Mouse (Mus musculus) embryo, embryonic 9.5 days (tissue): ENCODE results near the gene F5.
"Not testable (repeated sequence)": the region's sequence is repeated elsewhere in the genome, so short reads cannot be mapped to it uniquely, and the experiment has no call there.

Experiments
- DNase-seq: peaks from one replicate; pipeline ENCODE4 v3.0.0-alpha.2; 2017; ENCODE audit errors: extremely low spot score

F5 gene

DNA sequence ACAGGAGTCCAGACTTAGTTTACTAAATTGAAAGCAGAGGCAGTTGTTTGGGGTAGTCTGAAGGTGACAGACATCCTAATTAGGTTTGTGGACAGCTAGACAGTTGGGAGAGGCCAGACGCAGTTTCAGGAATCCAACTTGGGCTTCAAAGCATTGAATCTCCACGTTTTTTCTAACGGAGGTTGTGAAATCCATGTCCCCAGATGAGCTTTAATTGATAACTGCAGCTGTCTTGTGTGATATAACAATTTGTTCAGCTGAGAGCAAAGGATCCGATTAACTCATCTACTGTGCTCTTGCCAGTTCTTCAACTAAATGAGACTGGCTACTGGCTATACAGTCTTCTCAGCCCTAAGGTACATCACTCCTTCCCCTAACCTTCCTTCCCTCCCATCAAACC lies 6.9 kb downstream of the F5 start:
- DNase-seq = no peak

DNA sequence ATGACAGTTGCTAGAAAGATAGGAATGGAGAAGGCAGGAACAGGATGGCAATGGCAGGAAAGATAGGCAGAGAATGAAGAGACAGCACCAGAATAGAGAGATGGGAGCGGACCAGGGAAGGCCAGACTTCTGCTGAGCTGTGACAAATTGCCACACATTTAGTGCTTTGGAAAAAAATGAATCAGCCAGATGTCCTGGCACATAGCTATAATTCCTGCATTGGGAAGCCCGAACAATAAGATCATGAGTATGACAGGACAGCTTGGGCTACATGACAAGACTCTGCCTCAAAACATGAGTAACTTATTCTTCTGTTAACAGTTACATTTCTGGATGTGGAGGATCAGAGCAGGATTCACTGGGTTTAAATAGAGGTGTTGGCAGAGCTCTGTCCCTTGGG lies 8.1 kb downstream of the F5 start:
- DNase-seq = no peak

DNA sequence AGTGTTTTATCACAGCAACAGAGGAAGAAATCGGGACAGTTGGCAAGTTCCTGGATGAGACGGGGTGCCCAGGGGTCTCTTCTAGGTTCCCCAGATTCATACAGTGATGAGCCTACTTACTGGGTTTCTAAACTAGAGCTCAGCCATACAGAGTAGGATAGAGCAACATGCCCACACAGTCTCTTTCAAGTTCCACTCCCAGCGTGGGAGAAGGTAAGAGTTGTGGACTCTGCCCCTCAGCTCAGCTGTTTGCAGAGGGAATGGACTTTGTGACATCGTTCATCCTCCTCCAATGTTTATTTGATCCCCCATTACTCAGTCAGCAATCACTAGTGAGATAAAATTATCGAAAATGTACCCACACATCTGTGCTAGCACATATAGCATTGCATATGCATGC lies 11.1 kb downstream of the F5 start:
- DNase-seq = no peak

DNA sequence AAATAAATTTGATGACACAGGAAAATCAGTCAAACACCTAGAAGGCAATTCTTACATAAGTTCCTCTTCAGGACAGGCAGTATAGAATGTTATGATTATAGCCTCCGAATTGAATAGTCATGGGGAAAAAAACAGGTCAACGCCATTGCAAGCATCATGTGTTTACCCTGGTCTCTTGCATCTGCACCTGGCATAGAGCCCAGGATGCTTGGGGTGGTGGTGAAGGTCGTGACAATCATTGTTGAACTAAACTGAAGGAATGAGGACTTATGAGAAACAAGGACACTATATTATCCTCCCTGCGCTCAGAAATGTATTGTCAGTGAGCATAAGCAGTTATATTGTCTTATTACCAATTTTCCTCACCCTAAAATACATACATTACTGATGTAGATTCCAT lies 17.2 kb downstream of the F5 start:
- DNase-seq = no peak

DNA sequence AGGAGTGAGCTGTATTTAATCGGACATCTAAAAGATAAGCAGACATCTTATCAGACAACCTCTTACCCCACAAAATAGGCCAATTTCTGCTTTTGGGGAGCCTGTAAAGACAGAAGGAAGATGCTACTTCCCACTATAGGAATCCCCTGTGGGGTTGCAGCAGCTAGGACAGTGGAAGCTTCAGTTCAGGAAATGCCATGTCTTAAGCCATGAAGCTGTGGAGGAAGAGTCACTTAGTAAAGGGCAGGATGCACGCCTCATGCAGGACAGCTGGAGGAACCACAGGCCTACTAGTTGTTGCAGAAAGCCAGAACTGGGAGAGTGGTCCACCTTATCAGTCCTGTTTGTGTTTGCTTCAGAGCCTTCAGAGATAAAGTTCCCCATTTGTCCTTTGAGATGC lies 18.8 kb downstream of the F5 start:
- no peak for DNase-seq

DNA sequence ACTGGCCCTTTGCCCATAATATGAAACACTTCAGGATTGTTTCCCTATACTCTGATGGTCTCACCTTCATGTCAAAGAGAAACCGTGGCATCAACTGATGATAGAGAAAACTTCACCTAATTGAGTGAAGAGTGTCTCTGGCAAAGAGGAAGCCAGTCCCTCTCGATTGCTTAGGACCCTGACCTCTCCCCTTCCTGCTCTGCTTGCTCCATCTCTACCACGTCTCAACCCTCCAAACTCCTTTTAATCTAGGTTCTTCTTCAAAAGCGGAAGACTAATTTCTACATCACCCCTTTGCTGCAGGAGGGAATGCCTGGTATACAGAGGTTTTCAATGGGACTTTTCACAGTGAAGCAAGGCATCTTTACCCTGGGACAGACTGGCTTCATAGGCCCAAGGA lies 21.5 kb downstream of the F5 start:
- DNase-seq = no peak

DNA sequence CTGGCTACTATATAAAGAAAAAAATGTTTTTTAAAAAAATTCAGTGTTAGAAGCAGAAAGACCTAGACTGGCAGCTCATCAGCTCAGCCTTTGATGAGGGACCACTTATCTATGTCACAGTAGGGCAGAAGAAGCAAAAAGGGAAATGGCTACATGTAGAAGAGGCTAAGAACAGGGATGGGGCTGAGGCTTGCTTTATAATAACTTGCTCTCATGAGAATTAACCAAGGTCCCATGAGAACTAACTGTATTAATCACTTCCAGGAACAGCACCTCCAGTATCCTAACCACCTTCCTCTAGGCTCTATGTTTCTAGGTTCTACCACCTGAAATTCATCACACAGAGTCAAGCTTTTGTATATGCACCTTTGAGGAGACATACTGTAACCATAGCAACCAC lies 25.2 kb downstream of the F5 start:
- DNase-seq = no peak

DNA sequence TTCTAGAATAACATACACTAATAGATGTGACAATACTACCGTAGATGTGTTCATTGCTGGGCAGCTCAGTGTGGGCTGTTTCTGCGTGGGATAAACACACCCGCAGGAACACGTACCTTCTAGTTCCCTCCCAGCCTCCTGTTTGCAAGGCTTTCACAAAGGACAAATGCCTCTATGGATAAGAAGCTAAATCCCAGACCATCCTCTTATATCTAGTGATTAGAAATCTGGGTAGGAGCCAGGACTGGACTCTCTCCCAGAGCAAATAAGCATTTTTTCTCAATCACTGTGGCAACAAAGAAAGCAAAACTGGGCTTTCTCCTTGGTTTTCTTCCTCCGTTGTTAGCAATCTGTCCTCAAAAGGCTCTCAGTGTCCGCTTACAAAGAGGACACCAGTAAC lies 26.8 kb downstream of the F5 start:
- DNase-seq = no peak

DNA sequence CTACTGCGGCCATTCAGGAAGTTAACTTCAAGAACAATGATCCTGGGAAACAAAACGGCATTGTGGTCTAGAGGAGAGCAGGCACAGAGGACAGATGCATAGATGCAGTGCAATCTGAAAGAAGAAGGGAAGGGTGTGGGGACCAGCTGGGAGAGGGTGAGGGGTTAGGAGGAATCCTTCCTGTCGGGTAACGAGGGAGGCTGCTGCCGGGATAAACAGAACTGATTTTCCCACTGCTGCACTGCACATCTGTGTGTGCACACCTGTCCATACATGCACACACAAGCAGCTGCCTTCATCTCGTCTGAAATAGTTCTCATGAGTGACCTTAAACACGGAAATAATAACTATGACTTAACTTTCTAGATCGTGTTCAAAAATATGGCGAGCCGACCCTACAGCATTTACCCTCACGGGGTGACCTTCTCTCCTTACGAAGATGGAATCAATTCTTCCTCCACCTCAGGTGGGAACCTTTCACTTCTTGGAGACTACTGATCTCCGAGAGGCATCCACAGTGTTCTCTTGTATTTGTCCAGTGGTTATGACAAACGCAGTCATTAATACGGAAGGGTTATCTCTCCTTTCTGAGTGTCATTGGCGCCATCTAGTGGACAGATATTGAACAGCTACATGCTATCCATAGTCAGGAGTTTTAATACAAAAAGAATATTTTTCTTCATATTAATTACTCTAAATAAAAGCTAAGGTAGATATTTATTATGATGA lies 32.7 kb downstream of the F5 start:
- peak; percentile 55 for DNase-seq

DNA sequence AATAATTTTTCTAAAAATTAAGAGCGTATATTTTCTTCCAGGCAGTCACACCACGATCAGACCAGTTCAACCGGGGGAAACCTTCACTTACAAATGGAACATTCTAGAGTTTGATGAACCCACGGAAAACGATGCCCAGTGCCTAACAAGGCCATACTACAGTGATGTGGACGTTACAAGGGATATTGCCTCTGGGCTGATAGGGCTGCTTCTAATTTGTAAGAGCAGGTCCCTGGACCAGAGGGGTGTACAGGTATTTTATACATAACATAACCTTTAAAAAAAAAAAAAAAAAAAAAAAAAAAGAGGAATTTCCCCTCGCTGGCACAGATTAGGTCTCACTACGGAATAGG lies 33.2 kb downstream of the F5 start:
- DNase-seq = no peak

DNA sequence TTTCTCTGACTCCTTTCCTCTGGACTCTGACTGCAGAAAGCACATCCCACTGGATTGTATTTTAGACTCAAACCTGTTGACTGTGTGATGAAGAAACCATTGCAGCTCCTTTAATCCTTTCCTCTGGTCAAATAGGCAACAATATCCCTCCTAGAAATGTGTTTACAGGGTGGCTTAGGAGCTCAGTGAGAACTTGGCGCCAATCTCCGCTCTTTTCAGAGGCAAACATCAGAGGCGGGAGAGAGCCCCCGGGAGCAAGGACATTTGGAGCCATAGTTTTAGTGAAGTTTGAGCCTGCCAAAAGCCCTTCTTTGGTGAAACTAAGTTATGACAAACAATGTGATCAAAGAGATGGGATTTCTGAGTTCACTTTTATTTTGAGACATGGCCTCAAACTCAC lies 33.7 kb downstream of the F5 start:
- no peak for DNase-seq

DNA sequence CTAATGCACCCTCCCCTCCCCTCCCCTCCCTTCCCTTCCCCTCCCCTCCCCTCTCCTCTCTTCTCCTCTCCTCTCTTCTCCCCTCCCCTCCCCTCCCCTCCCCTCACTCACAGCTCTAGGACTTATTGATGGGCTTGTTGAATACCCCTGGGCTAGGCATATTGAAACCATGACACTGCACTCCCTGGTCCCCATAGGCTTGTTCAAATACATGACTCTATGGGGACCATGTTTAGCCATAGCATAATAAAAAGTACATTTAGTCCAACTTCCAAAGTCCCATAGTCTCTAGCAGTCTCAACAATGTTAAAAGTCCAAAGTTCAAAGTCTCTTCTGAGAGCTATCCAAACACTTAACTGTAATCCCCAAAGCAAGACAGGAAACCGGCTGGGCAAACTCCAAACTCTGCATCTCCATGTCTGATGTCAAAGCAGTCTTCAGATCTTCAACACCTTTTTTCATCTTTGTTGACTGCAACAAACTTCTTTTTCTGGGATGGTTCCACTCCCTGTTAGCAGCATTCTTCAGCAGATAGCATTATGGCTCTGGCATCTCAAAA lies 35.4 kb downstream of the F5 start:
- DNase-seq = no peak

DNA sequence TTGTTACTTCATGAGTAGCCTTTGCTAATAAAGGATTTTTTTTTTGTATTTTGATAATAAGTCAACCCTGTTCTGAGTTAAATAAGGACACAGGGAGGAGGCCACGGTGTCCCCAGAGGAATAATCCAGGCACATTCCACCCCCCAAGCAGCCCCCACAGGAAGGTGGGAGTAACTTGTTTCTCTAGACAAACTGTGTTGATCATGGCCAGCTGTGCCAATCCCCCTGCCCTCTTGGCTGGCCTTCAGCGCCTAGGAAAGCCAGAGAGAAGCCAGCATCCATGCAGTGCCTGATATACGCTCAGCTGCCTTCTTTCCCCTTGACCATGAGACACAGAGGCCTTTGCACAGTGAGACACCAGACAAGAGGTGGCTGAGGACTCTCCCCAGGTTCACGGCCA lies 47.9 kb downstream of the F5 start:
- DNase-seq = no peak

DNA sequence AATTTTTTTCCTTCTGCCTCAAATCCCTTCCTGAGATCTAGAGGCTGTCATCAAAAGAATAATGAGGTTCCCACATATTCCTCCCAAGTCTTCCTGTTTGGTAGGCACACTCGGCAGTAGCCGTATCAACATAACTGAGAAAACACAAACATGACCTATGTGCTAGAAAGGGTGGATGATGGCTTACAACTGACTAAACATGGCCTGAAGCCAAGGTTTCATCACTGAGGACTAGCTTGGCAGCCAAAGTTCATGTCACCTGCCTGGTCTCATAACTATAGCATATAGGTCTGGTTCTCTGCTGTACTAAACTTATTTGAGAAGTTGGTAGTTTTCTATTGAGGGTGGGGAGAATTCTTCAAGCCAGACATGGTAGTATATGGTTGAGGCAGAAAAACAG lies 56.8 kb downstream of the F5 start:
- DNase-seq = no peak

DNA sequence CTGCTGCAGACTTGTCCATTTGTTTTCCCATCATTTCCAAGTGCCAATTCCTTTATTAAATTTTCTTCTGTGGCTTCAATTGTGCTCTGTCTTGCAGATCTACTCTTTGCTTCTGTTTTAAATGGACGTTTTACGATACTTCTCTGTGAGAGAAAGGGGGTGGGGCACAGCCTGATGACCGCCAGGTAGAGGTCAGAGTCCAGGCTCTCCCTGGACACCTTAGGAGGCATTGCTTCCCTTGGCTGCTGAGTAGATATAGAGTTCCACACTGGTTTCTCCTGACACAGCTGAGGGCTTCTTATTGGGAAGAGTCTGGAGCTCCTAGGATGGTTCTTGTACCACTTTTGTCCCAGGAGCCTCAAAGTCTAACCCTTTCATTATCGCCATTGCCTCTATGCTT lies 59.3 kb downstream of the F5 start:
- no peak for DNase-seq

DNA sequence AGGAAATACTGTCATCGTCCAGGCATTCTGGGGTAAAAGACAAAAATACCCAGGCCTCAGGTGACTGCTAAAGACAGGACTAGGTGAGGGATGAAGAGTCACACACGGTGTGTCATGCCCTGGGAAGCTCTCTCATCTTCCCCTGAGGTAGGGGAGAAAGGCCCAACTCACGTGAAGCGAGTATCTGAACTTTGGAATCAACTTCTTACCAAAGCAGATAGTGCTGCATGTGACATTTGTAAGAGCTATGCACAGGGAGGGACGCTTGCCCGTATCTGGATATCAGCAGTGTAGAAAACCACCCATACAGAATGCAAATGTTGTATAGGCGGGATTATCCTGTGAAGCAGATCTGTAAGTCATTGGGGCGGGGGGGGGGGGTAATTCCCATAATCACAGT lies 61.0 kb downstream of the F5 start:
- DNase-seq = no peak

DNA sequence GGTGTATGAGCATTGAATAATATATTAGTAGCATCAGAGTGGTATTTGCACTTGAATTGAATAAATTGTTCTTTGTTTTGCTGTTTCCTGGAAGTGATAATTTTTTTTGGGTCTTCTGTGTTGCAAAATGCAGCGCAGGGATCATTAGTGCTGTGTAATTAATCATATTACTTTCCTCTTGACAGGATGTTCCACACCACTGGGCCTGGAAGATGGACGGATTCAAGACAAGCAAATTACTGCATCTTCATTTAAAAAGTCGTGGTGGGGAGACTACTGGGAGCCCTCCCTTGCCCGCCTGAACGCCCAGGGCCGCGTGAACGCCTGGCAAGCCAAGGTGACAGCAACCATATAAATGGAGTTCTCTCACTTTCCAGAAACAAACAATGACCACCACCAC lies 62.6 kb downstream of the F5 start:
- no peak for DNase-seq

DNA sequence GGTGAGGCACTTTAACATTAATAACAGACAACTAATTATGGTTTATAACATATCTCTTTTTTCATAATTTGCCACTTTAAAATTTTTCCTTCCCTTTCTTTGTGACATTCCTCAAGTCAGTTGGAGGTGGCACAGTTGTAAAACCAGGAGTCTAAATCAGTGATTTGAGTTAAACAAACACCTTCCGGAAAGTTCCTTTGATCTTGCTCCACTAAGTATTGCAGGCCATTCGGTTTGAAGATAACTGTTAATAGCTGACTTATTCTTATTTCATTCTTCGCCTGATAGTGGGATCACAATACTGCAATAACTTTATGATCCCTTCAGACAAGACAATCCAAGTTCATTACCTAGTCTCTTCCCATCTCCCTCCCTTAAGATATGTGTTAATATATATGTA lies 63.5 kb downstream of the F5 start:
- DNase-seq = no peak

DNA sequence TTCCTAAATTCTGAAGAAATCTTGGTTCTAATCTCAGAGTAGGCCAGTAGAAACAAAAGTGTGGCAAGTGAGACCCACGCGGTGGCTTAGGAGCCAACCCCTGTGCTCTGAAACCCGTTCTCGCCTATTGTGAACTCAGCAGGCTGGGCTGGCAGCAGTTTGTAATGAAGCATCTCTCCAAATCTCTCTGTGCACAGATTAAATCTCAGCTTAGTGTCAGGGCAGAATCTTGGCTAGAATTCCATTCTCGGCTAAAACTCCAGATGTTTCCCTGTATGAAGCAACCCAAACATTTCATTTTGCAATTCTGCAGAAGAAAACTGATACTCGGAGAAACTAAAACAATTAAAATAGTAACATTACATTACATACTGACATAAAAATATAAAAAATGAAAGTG lies 63.9 kb downstream of the F5 start:
- DNase-seq = no peak

DNA sequence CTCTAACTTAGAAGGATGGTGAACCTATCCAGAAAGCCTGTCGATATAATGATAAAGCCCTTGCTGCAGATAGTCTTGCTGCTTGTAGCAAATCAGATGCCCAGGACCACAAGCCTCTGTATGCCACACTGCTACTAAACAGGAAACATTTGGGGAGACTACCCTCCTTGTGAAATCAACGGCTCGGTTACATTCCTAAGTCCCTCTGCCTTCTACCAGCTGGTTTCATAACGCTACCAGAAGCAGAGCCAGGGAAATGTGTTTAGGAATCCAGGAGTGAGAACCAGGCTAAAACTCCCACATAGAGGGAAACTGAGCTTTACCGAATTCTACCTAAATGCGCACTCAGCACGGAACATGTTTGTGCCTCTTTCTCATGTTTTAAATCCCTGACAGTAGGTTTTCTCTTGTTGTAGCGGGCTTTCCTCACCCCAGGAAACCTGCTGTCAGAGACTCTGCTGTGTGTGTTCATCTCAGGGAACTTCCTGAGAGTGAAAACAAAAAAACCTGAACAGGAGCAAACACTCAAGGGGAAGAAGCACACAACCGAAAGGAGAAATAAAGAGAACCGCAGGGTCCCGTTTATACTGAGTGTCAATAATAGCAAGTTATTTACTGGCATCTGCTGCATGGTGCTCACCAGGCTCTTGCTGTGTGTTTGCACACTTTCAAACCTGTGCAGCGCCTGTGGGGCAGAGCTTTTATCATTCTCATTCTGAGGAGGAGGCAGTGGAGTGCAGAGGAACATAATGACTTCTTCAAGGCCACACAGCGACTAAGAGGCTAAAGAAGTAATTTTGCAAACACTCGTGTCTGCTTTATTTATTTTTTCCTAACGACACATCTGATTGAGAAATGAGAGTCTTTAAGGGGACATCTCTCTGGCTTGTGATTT lies 66.4 kb downstream of the F5 start:
- no peak for DNase-seq

DNA sequence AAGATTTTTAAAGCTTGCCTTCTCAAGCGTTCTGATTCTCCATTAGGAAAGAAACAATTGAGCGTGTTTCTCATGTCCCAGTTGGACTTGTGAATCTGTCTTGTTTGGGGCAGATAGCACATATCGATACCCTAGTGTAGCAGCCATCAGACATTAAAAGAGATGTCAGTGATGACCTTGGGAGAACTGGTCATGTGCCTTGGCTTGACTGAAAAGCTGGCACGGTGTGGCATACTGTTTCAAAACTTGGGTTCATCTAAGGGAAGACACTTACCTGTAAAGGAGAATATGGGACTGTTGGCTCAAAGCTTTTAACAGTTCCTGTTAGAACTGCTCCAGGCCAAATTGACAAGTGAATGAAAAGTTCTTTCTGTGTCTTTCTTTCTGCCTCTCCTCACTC lies 68.6 kb downstream of the F5 start:
- no peak for DNase-seq

DNA sequence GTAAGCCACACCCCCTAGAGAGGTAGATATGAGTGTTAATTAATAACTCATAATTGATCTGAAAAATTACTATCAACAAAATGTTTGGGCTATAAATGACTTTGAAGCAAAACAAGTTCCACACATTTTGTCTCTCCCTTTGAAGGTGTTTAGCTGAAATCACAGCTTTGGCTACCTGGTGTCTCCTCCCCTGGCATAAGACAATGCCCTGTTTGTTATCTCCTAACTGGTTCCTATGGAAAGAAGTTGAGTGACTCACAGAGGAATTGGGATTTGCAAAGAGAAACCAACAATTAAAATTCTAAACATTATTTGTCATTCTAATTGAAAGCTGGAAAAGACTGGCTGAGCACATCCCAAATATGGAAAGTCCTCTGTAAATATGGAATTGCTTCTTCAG lies 71.5 kb downstream of the F5 start:
- no peak for DNase-seq

DNA sequence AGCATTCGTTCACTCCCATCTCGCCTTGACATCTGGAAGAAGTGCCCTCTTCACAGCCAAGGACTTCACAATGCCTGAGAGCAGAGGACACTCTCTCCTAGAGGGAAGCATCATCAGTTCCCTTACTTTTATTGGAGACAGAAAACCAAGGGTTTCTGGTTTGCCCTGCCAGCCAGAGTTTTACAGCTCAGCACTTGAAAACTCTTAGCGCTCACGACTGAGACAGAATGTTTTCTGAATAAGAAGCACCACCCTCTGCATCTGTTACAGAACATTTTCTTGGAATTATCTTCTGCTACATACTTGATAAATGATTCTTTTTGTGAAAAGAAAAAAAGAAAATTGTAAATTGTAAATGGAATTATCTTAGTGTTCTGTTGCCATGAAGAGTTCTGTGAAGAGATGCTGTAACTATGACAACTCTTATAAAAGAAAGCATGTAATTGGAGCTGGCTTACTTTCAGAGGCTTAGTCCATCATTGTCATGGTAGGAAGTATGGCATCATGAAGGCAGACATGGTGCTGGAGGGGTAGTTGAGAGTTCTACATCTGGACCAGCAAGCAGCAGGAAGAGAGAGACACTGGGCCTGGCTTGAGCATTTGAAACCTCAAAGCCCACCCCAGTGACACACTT lies 80.4 kb downstream of the F5 start:
- not testable (repeated sequence) for DNase-seq
